Mouse (Mus musculus): ENCODE data around the gene Egfl6. TPM values are rescaled to one million over a fixed set of nuclear protein-coding genes. Genes with fewer than 3 reads are reported as not detected.
"Not testable (repeated sequence)": the region's sequence is repeated elsewhere in the genome, so short reads cannot be mapped to it uniquely, and the experiment has no call there.

Egfl6 gene
- polyA plus RNA-seq, 1 experiment from 2014 or later, result 8.4 TPM

GRCm38 (mm10) chrX:166528126-166528525, 57.4 kb downstream of the Egfl6 start:
- no peak overlapping the region for H3K4me2 ChIP-seq (replicated peaks; ENCODE audit: low read depth, low read length)
- WGBS, result 85% methylated on average over 3 of the region's 3 CpGs
- no peak overlapping the region for H3K9ac ChIP-seq (ENCODE audit: low read depth, low read length)
- no peak overlapping the region for H3K27ac ChIP-seq (ENCODE audit: low read depth, low read length)
- no peaks in the 10 kb centered on the region for H3K27me3 ChIP-seq (ENCODE audit: control insufficient read depth, insufficient read depth, low read length)
- no peak overlapping the region for H3K4me3 ChIP-seq (ENCODE audit: low read length)
- H3K9me3 ChIP-seq (ENCODE audit: control insufficient read depth, low read length), result no peaks in the 10 kb centered on the region
- H3K4me1 ChIP-seq (ENCODE audit: control insufficient read depth, insufficient read depth, low read length), result no peaks in the 10 kb centered on the region
- H3K36me3 ChIP-seq (ENCODE audit: control insufficient read depth, insufficient read depth, low read length), result no peaks in the 10 kb centered on the region
- no peak for ATAC-seq (ENCODE audit: low FRiP score, low TSS enrichment)

GRCm38 (mm10) chrX:166525637-166526315, 59.7 kb downstream of the Egfl6 start:
- H3K9me3 ChIP-seq (ENCODE audit: control insufficient read depth, low read length), result no peaks in the 10 kb centered on the region
- no peak overlapping the region for H3K4me2 ChIP-seq (replicated peaks; ENCODE audit: low read depth, low read length)
- H3K4me3 ChIP-seq (ENCODE audit: low read length), result no peak overlapping the region
- no peak for ATAC-seq (ENCODE audit: low FRiP score, low TSS enrichment)
- no peaks in the 10 kb centered on the region for H3K4me1 ChIP-seq (ENCODE audit: control insufficient read depth, insufficient read depth, low read length)
- 83% methylated on average over 2 of the region's 2 CpGs for WGBS
- no peaks in the 10 kb centered on the region for H3K36me3 ChIP-seq (ENCODE audit: control insufficient read depth, insufficient read depth, low read length)
- no peaks in the 10 kb centered on the region for H3K27me3 ChIP-seq (ENCODE audit: control insufficient read depth, insufficient read depth, low read length)
- H3K27ac ChIP-seq (ENCODE audit: low read depth, low read length), result no peak overlapping the region
- no peak overlapping the region for H3K9ac ChIP-seq (ENCODE audit: low read depth, low read length)

- no peak for ATAC-seq (ENCODE audit: low FRiP score, low TSS enrichment)
- Histone ChIP-seq H3K36me3 (ENCODE audit: control insufficient read depth, insufficient read depth, low read length) (no peaks in the 10 kb centered on the region), H3K9ac (ENCODE audit: low read depth, low read length) (no peak overlapping the region), H3K9me3 (ENCODE audit: control insufficient read depth, low read length) (no peaks in the 10 kb centered on the region), H3K4me2 (replicated peaks; ENCODE audit: low read depth, low read length) (no peak overlapping the region), H3K27me3 (ENCODE audit: control insufficient read depth, insufficient read depth, low read length) (no peaks in the 10 kb centered on the region; the same call in 1 of the 2 replicates), H3K4me3 (ENCODE audit: low read length) (no peak overlapping the region), H3K4me1 (ENCODE audit: control insufficient read depth, insufficient read depth, low read length) (no peaks in the 10 kb centered on the region), H3K27ac (ENCODE audit: low read depth, low read length) (no peak overlapping the region)
- WGBS, result 86% methylated on average over 5 of the region's 5 CpGs
Observed at GRCm38 (mm10) chrX:166520782-166521181, 64.7 kb downstream of the Egfl6 start.

- no peaks in the 10 kb centered on the region for H3K4me1 ChIP-seq (ENCODE audit: control insufficient read depth, insufficient read depth, low read length)
- no peak within 1 kb of the TSS for H3K4me3 ChIP-seq (ENCODE audit: low read length)
- H3K36me3 ChIP-seq (ENCODE audit: control insufficient read depth, insufficient read depth, low read length), result no peaks in the 10 kb centered on the region
- no peaks in the 10 kb centered on the region for H3K9me3 ChIP-seq (ENCODE audit: control insufficient read depth, low read length)
- H3K9ac ChIP-seq (ENCODE audit: low read depth, low read length), result no peak within 1 kb of the TSS
- 72% methylated on average over 16 of the region's 16 CpGs for WGBS
- no peak within 1 kb of the TSS for H3K27ac ChIP-seq (ENCODE audit: low read depth, low read length)
- no peak within 1 kb of the TSS for H3K4me2 ChIP-seq (replicated peaks; ENCODE audit: low read depth, low read length)
- H3K27me3 ChIP-seq (ENCODE audit: control insufficient read depth, insufficient read depth, low read length), result no peaks in the 10 kb centered on the region; the same call in 1 of the 2 replicates
- ATAC-seq (ENCODE audit: low FRiP score, low TSS enrichment), result no peak
Observed at GRCm38 (mm10) chrX:166518345-166518744, 67.2 kb downstream of the Egfl6 start, which contains the start of gene Tceanc. Tceanc (minus strand) TSS chrX:166518567.

GRCm38 (mm10) chrX:166516631-166517030, 68.9 kb downstream of the Egfl6 start:
- 80% methylated on average over 1 of the region's 1 CpGs for WGBS
- H3K4me3 ChIP-seq (ENCODE audit: low read length), result no peak overlapping the region
- H3K36me3 ChIP-seq (ENCODE audit: control insufficient read depth, insufficient read depth, low read length), result no peaks in the 10 kb centered on the region
- no peak overlapping the region for H3K27ac ChIP-seq (ENCODE audit: low read depth, low read length)
- no peak for ATAC-seq (ENCODE audit: low FRiP score, low TSS enrichment)
- H3K4me1 ChIP-seq (ENCODE audit: control insufficient read depth, insufficient read depth, low read length), result no peaks in the 10 kb centered on the region
- no peaks in the 10 kb centered on the region; the same call in 1 of the 2 replicates for H3K27me3 ChIP-seq (ENCODE audit: control insufficient read depth, insufficient read depth, low read length)
- no peak overlapping the region for H3K9ac ChIP-seq (ENCODE audit: low read depth, low read length)
- H3K4me2 ChIP-seq (replicated peaks; ENCODE audit: low read depth, low read length), result no peak overlapping the region
- no peaks in the 10 kb centered on the region for H3K9me3 ChIP-seq (ENCODE audit: control insufficient read depth, low read length)

- H3K4me3 ChIP-seq (ENCODE audit: low read length), result no peak overlapping the region
- no peak overlapping the region for H3K4me2 ChIP-seq (replicated peaks; ENCODE audit: low read depth, low read length)
- H3K27ac ChIP-seq (ENCODE audit: low read depth, low read length), result no peak overlapping the region
- H3K36me3 ChIP-seq (ENCODE audit: control insufficient read depth, insufficient read depth, low read length), result no peaks in the 10 kb centered on the region
- H3K9me3 ChIP-seq (ENCODE audit: control insufficient read depth, low read length), result no peaks in the 10 kb centered on the region
- WGBS, result 93% methylated on average over 3 of the region's 3 CpGs
- no peaks in the 10 kb centered on the region; the same call in 1 of the 2 replicates for H3K27me3 ChIP-seq (ENCODE audit: control insufficient read depth, insufficient read depth, low read length)
- no peak for ATAC-seq (ENCODE audit: low FRiP score, low TSS enrichment)
- H3K4me1 ChIP-seq (ENCODE audit: control insufficient read depth, insufficient read depth, low read length), result no peaks in the 10 kb centered on the region
- H3K9ac ChIP-seq (ENCODE audit: low read depth, low read length), result no peak overlapping the region
Observed at GRCm38 (mm10) chrX:166515923-166516322, 69.6 kb downstream of the Egfl6 start.

- not testable (repeated sequence) for H3K4me1 ChIP-seq (ENCODE audit: control insufficient read depth, insufficient read depth, low read length); H3K4me2 ChIP-seq (replicated peaks; ENCODE audit: low read depth, low read length); H3K9ac ChIP-seq (ENCODE audit: low read depth, low read length); H3K9me3 ChIP-seq (ENCODE audit: control insufficient read depth, low read length); H3K27me3 ChIP-seq (ENCODE audit: control insufficient read depth, insufficient read depth, low read length); H3K4me3 ChIP-seq (ENCODE audit: low read length); H3K27ac ChIP-seq (ENCODE audit: low read depth, low read length); ATAC-seq (ENCODE audit: low FRiP score, low TSS enrichment); H3K36me3 ChIP-seq (ENCODE audit: control insufficient read depth, insufficient read depth, low read length)
- 34% methylated on average over 12 of the region's 12 CpGs for WGBS
Observed at GRCm38 (mm10) chrX:166514035-166514434, 71.5 kb downstream of the Egfl6 start.

- no peak for ATAC-seq (ENCODE audit: low FRiP score, low TSS enrichment)
- H3K4me1 ChIP-seq (ENCODE audit: control insufficient read depth, insufficient read depth, low read length), result no peaks in the 10 kb centered on the region
- H3K36me3 ChIP-seq (ENCODE audit: control insufficient read depth, insufficient read depth, low read length), result no peaks in the 10 kb centered on the region
- no peaks in the 10 kb centered on the region for H3K9me3 ChIP-seq (ENCODE audit: control insufficient read depth, low read length)
- no peak overlapping the region for H3K4me3 ChIP-seq (ENCODE audit: low read length)
- WGBS, result 90% methylated on average over 4 of the region's 4 CpGs
- H3K27me3 ChIP-seq (ENCODE audit: control insufficient read depth, insufficient read depth, low read length), result no peaks in the 10 kb centered on the region
- H3K9ac ChIP-seq (ENCODE audit: low read depth, low read length), result no peak overlapping the region
- H3K27ac ChIP-seq (ENCODE audit: low read depth, low read length), result no peak overlapping the region
- no peak overlapping the region for H3K4me2 ChIP-seq (replicated peaks; ENCODE audit: low read depth, low read length)
Observed at GRCm38 (mm10) chrX:166512071-166512470, 73.4 kb downstream of the Egfl6 start.

- ATAC-seq (ENCODE audit: low FRiP score, low TSS enrichment), result no peak
- Histone ChIP-seq H3K9ac (ENCODE audit: low read depth, low read length) (no peak overlapping the region), H3K4me1 (ENCODE audit: control insufficient read depth, insufficient read depth, low read length) (no peaks in the 10 kb centered on the region), H3K4me2 (replicated peaks; ENCODE audit: low read depth, low read length) (no peak overlapping the region), H3K4me3 (ENCODE audit: low read length) (no peak overlapping the region), H3K27ac (ENCODE audit: low read depth, low read length) (no peak overlapping the region), H3K27me3 (ENCODE audit: control insufficient read depth, insufficient read depth, low read length) (no peaks in the 10 kb centered on the region), H3K9me3 (ENCODE audit: control insufficient read depth, low read length) (no peaks in the 10 kb centered on the region), H3K36me3 (ENCODE audit: control insufficient read depth, insufficient read depth, low read length) (no peaks in the 10 kb centered on the region)
Observed at GRCm38 (mm10) chrX:166511107-166511506, 74.4 kb downstream of the Egfl6 start.

All from kidney, embryonic 14.5 days (tissue).